Mouse (Mus musculus): ENCODE data around the gene Hyal1. TPM values are rescaled to one million over a fixed set of nuclear protein-coding genes. Genes with fewer than 3 reads are reported as not detected.

Gene Hyal1
- 5.0 and 8.1 TPM in 2 replicates for polyA plus RNA-seq (2012; rRNA removed)

GRCm38 (mm10) chr9:107576357-107577107 lies at the start of gene Hyal1:
Gene Hyal1, plus strand, starts transcription at chr9:107576927.

GRCm38 (mm10) chr9:107533791-107534407 lies 42.8 kb upstream of the Hyal1 start, which contains the start of gene Tmem115:
Gene Tmem115, plus strand, starts transcription at chr9:107533945.

GRCm38 (mm10) chr9:107541474-107542351 lies 35.0 kb upstream of the Hyal1 start, which contains the start of the genes Cyb561d2 and Nprl2:
Gene Cyb561d2, minus strand, starts transcription at chr9:107542193.
Gene Nprl2, plus strand, starts transcription at chr9:107542226.

GRCm38 (mm10) chr9:107547026-107547425 lies 29.7 kb upstream of the Hyal1 start, which contains the start of gene Zmynd10:
Gene Zmynd10, plus strand, starts transcription at chr9:107547298.

GRCm38 (mm10) chr9:107551117-107551889 lies 25.4 kb upstream of the Hyal1 start, which contains the start of gene Rassf1:
Gene Rassf1, plus strand, starts transcription at chr9:107551555.

GRCm38 (mm10) chr9:107563029-107563581 lies 13.6 kb upstream of the Hyal1 start, which contains the start of gene Tusc2:
Gene Tusc2, plus strand, starts transcription at chr9:107563255.

GRCm38 (mm10) chr9:107567702-107568319 lies 8.9 kb upstream of the Hyal1 start, which contains the start of gene Hyal2:
Gene Hyal2, plus strand, starts transcription at chr9:107567945.

GRCm38 (mm10) chr9:107578587-107578986 lies 1.9 kb downstream of the Hyal1 start, which contains the start of gene Naa80:
Gene Naa80, plus strand, starts transcription at chr9:107578887.

GRCm38 (mm10) chr9:107580501-107581317 lies 4.0 kb downstream of the Hyal1 start, which contains the start of gene Hyal3:
Gene Hyal3, plus strand, starts transcription at chr9:107580818.

GRCm38 (mm10) chr9:107586974-107587832 lies 10.5 kb downstream of the Hyal1 start, which contains the start of gene Ifrd2:
Gene Ifrd2, plus strand, starts transcription at chr9:107587642.

GRCm38 (mm10) chr9:107608741-107609432 lies 32.2 kb downstream of the Hyal1 start, which contains the start of gene Sema3b:
Gene Sema3b, minus strand, starts transcription at chr9:107609229.

Other genes starting within 250 kb of the Hyal1 start
- gene Hemk1, start 238.6 kb upstream of the Hyal1 start, polyA plus RNA-seq (2012; rRNA removed), result 20.2 and 25.9 TPM in 2 replicates
- gene 6430571L13Rik, start 236.3 kb upstream of the Hyal1 start, polyA plus RNA-seq (2012; rRNA removed), result 1.6 and 2.2 TPM in 2 replicates
- gene Cacna2d2, start 177.3 kb upstream of the Hyal1 start, polyA plus RNA-seq (2012; rRNA removed), result 27.9 and 45.8 TPM in 2 replicates
- 21.1 and 23.1 TPM in 2 replicates for gene Tmem115, start 43.0 kb upstream of the Hyal1 start, polyA plus RNA-seq (2012; rRNA removed)
- gene Cyb561d2, start 34.7 kb upstream of the Hyal1 start, polyA plus RNA-seq (2012; rRNA removed), result 13.6 and 13.9 TPM in 2 replicates
- 31.2 and 44.2 TPM in 2 replicates for gene Nprl2, start 34.7 kb upstream of the Hyal1 start, polyA plus RNA-seq (2012; rRNA removed)
- gene Zmynd10, start 29.6 kb upstream of the Hyal1 start, polyA plus RNA-seq (2012; rRNA removed), result 2.2 and 3.4 TPM in 2 replicates
- gene Rassf1, start 25.4 kb upstream of the Hyal1 start, polyA plus RNA-seq (2012; rRNA removed), result 47.5 and 79.5 TPM in 2 replicates
- 48.6 and 54.3 TPM in 2 replicates for gene Tusc2, start 13.7 kb upstream of the Hyal1 start, polyA plus RNA-seq (2012; rRNA removed)
- 53.1 and 77.8 TPM in 2 replicates for gene Hyal2, start 9.0 kb upstream of the Hyal1 start, polyA plus RNA-seq (2012; rRNA removed)
- gene Naa80, start 2.0 kb downstream of the Hyal1 start, polyA plus RNA-seq (2012; rRNA removed), result 17.3 and 24.5 TPM in 2 replicates
- gene Hyal3, start 3.9 kb downstream of the Hyal1 start, polyA plus RNA-seq (2012; rRNA removed), result 0.61 and 0.80 TPM in 2 replicates
- 37.6 and 48.8 TPM in 2 replicates for gene Ifrd2, start 10.7 kb downstream of the Hyal1 start, polyA plus RNA-seq (2012; rRNA removed)
- 3.2 and 5.4 TPM in 2 replicates for gene Sema3b, start 32.3 kb downstream of the Hyal1 start, polyA plus RNA-seq (2012; rRNA removed)
- gene Gnai2, start 58.4 kb downstream of the Hyal1 start, polyA plus RNA-seq (2012; rRNA removed), result 576 and 905 TPM in 2 replicates
- 11.8 and 17.3 TPM in 2 replicates for gene Slc38a3, start 92.6 kb downstream of the Hyal1 start, polyA plus RNA-seq (2012; rRNA removed)
- 0.21 and 0.30 TPM in 2 replicates for gene Gnat1, start 102.8 kb downstream of the Hyal1 start, polyA plus RNA-seq (2012; rRNA removed)
- 65.6 and 115 TPM in 2 replicates for gene Sema3f, start 133.5 kb downstream of the Hyal1 start, polyA plus RNA-seq (2012; rRNA removed)
- 180 and 206 TPM in 2 replicates for gene Rbm5, start 194.1 kb downstream of the Hyal1 start, polyA plus RNA-seq (2012; rRNA removed)